Mouse (Mus musculus) C2C12 (cell line): Measurements from ENCODE around the gene Srsf9. TPM values are rescaled to one million over a fixed set of nuclear protein-coding genes. Genes with fewer than 3 reads are reported as not detected.

Experiments
- H3K27me3 ChIP-seq: one replicate; pipeline ENCODE4 v1.6.1; 2011; ENCODE audit not compliant: control insufficient read depth, insufficient read depth, insufficient read length
- H3K36me3 ChIP-seq: one replicate; pipeline ENCODE4 v1.6.1; 2011; ENCODE audit not compliant: control insufficient read depth, insufficient read depth
- H3K4me3 ChIP-seq: one replicate; pipeline ENCODE4 v1.5.1; 2011; ENCODE audit warnings: mild to moderate bottlenecking, control low read depth; ENCODE audit not compliant: poor library complexity, insufficient read depth, severe bottlenecking
- H3K79me2 ChIP-seq: one replicate; pipeline ENCODE4 v1.6.1; 2011; ENCODE audit not compliant: control insufficient read depth, insufficient read depth
- H3K79me3 ChIP-seq: one replicate; pipeline ENCODE4 v1.6.1; 2011; ENCODE audit warnings: low read depth, control low read depth
- H3ac ChIP-seq: one replicate; pipeline ENCODE3; 2011; ENCODE audit warnings: low read depth; ENCODE audit not compliant: control insufficient read depth, insufficient read length
- CEBPB ChIP-seq: IDR thresholded peaks from one replicate; pipeline ENCODE4 v1.6.1; 2011; ENCODE audit warnings: low read depth, mild to moderate bottlenecking, control low read depth, moderate library complexity
- CTCF ChIP-seq: IDR thresholded peaks from one replicate; pipeline ENCODE4 v1.5.1; 2011; ENCODE audit not compliant: control insufficient read depth, insufficient read depth, insufficient read length
- FOSL1 ChIP-seq: IDR thresholded peaks from one replicate; pipeline ENCODE4 v1.8.0; 2011; ENCODE audit warnings: mild to moderate bottlenecking, low read length; ENCODE audit not compliant: poor library complexity, insufficient read depth, severe bottlenecking
- MAX ChIP-seq: IDR thresholded peaks from one replicate; pipeline ENCODE4 v1.6.1; 2011; ENCODE audit warnings: mild to moderate bottlenecking, control low read depth
- MYOD1 ChIP-seq: IDR thresholded peaks from one replicate; pipeline ENCODE4 v1.6.1; 2011; ENCODE audit warnings: low read depth; ENCODE audit not compliant: control insufficient read depth, insufficient read length
- MYOG ChIP-seq: IDR thresholded peaks from one replicate; pipeline ENCODE4 v1.6.1; 2011; ENCODE audit not compliant: control insufficient read depth, insufficient read length; ENCODE audit errors: extremely low read depth
- USF1 ChIP-seq: IDR thresholded peaks from one replicate; pipeline ENCODE4 v1.6.1; 2011; ENCODE audit warnings: low read depth, mild to moderate bottlenecking, control low read depth, moderate library complexity
- long read RNA-seq, 2 experiments: library from polyadenylated mRNA; unstranded; transcript quantifications; one replicate each; pipeline ENCODE4 v2.0.0; 2019 to 2020
- polyA plus RNA-seq: library from polyadenylated mRNA; unstranded; fragments of >200 nt; fragmentation: generic; extraction: Trizol; gene quantifications from one replicate; pipeline ENCODE4 v1.2.1, GENCODE M21; 2012; ENCODE audit warnings: missing spikeins

The Srsf9 gene
- 113 TPM for polyA plus RNA-seq
- long read RNA-seq, experiment 1, transcript Srsf9-201 (4 exons, 1,162 nt), result major isoform, 26 of 45 reads
- long read RNA-seq, experiment 1, partial matches to known transcripts, result 19 of 45 reads
- long read RNA-seq, experiment 1, other reads (novel, unspliced or antisense), result 0 of 45 reads
- long read RNA-seq, experiment 2, partial matches to known transcripts, result 0 of 3 reads
- long read RNA-seq, experiment 2, other reads (novel, unspliced or antisense), result 0 of 3 reads

GRCm38 (mm10) chr5:115326875-115327609, at the start of gene Srsf9:
Srsf9 (plus strand) TSS chr5:115327177.
- H3K4me3 ChIP-seq, result peak within 1 kb of the TSS; percentile 78
- no peak for TF ChIP-seq MYOG
- peak; percentile 13 for TF ChIP-seq MAX
- H3K79me3 ChIP-seq, result peaks cover 46% of the 10 kb centered on the region
- H3K27me3 ChIP-seq, result no peaks in the 10 kb centered on the region
- peak within 1 kb of the TSS; percentile 86 for H3ac ChIP-seq
- H3K79me2 ChIP-seq, result peaks cover 62% of the 10 kb centered on the region
- peaks cover 27% of the 10 kb centered on the region for H3K36me3 ChIP-seq

- H3K79me3 ChIP-seq, result peaks cover 9% of the 10 kb centered on the region
- no peaks in the 10 kb centered on the region for H3K36me3 ChIP-seq
- H3K79me2 ChIP-seq, result peaks cover 32% of the 10 kb centered on the region
- no peak overlapping the region for H3K4me3 ChIP-seq
- no peaks in the 10 kb centered on the region for H3K27me3 ChIP-seq
- TF ChIP-seq FOSL1 (no peak), USF1 (no peak), CEBPB (no peak), CTCF (no peak), MAX (no peak), MYOD1 (no peak), MYOG (no peak)
- no peak overlapping the region for H3ac ChIP-seq
These were observed 48.9 kb upstream of the Srsf9 start for GRCm38 (mm10) chr5:115278053-115278452.

- H3K36me3 ChIP-seq, result peaks cover 7% of the 10 kb centered on the region
- H3K79me2 ChIP-seq, result peaks cover 32% of the 10 kb centered on the region
- TF ChIP-seq USF1, result no peak
- TF ChIP-seq FOSL1, result no peak
- TF ChIP-seq CEBPB, result no peak
- TF ChIP-seq MAX, result no peak
- no peak for TF ChIP-seq MYOD1
- TF ChIP-seq MYOG, result no peak
- TF ChIP-seq CTCF, result no peak
- H3K79me3 ChIP-seq, result peaks cover 9% of the 10 kb centered on the region
- no peak overlapping the region for H3ac ChIP-seq
- H3K27me3 ChIP-seq, result no peaks in the 10 kb centered on the region
- no peak overlapping the region for H3K4me3 ChIP-seq
These were observed 48.2 kb upstream of the Srsf9 start for GRCm38 (mm10) chr5:115278785-115279184.

GRCm38 (mm10) chr5:115279226-115280049, 47.5 kb upstream of the Srsf9 start, which contains the start of gene Coq5:
Coq5 (plus strand) TSS chr5:115279666.
- Histone ChIP-seq H3K79me2 (peaks cover 32% of the 10 kb centered on the region), H3ac (peak within 1 kb of the TSS; percentile 73), H3K79me3 (peaks cover 9% of the 10 kb centered on the region), H3K36me3 (peaks cover 11% of the 10 kb centered on the region), H3K27me3 (no peaks in the 10 kb centered on the region), H3K4me3 (peak within 1 kb of the TSS; percentile 95)
- TF ChIP-seq CEBPB (peak; percentile 88), MAX (no peak)

- H3K79me3 ChIP-seq, result peaks cover 9% of the 10 kb centered on the region
- H3ac ChIP-seq, result peak overlapping the region; percentile 73
- H3K27me3 ChIP-seq, result no peaks in the 10 kb centered on the region
- peak overlapping the region; percentile 95 for H3K4me3 ChIP-seq
- TF ChIP-seq CEBPB (no peak), CTCF (no peak), USF1 (no peak), MYOG (no peak), MYOD1 (no peak), FOSL1 (no peak), MAX (no peak)
- H3K79me2 ChIP-seq, result peaks cover 32% of the 10 kb centered on the region
- H3K36me3 ChIP-seq, result peaks cover 19% of the 10 kb centered on the region
These were observed 46.8 kb upstream of the Srsf9 start for GRCm38 (mm10) chr5:115280050-115280687.
